Mouse (Mus musculus) megakaryocyte, embryonic 14.5 days (primary cell): ENCODE data around the gene Cfap298. TPM values are rescaled to one million over a fixed set of nuclear protein-coding genes. Genes with fewer than 3 reads are reported as not detected.
A peak's percentile ranks its signal among the peaks of the same experiment; 100 is the strongest.

Experiments
- H3K27me3 ChIP-seq: replicated peaks from 2 replicates; pipeline ENCODE3; 2012; ENCODE audit warnings: inconsistent platforms
- H3K36me3 ChIP-seq: replicated peaks from 2 replicates; pipeline ENCODE3; 2012; ENCODE audit warnings: low read length, inconsistent platforms, mixed read lengths
- H3K4me1 ChIP-seq: 2 replicates; pipeline ENCODE4 v1.6.1; 2012; ENCODE audit warnings: inconsistent platforms
- H3K4me3 ChIP-seq: replicated peaks from 2 replicates; pipeline ENCODE3; 2012; ENCODE audit warnings: moderate library complexity, mild to moderate bottlenecking, inconsistent platforms
- H3K9me3 ChIP-seq: 2 replicates; pipeline ENCODE4 v1.6.1; 2012; ENCODE audit warnings: inconsistent platforms
- FLI1 ChIP-seq: IDR thresholded peaks from 2 replicates; pipeline ENCODE4 v1.6.1; 2012; ENCODE audit warnings: low read length, inconsistent platforms, mixed read lengths
- GATA1 ChIP-seq: IDR thresholded peaks from 3 replicates; pipeline ENCODE4 v1.6.1; 2012; ENCODE audit warnings: mixed read lengths, low read length, inconsistent platforms, borderline replicate concordance
- polyA plus RNA-seq: library from polyadenylated mRNA; stranded (reverse); fragments of >175 nt; gene quantifications from 2 replicates; pipeline ENCODE4 v1.2.3, GENCODE M21; 2012; ENCODE audit warnings: low replicate concordance; ENCODE audit not compliant: insufficient read depth

Gene Cfap298
- polyA plus RNA-seq, 1 experiment = 33.7 TPM

DNA sequence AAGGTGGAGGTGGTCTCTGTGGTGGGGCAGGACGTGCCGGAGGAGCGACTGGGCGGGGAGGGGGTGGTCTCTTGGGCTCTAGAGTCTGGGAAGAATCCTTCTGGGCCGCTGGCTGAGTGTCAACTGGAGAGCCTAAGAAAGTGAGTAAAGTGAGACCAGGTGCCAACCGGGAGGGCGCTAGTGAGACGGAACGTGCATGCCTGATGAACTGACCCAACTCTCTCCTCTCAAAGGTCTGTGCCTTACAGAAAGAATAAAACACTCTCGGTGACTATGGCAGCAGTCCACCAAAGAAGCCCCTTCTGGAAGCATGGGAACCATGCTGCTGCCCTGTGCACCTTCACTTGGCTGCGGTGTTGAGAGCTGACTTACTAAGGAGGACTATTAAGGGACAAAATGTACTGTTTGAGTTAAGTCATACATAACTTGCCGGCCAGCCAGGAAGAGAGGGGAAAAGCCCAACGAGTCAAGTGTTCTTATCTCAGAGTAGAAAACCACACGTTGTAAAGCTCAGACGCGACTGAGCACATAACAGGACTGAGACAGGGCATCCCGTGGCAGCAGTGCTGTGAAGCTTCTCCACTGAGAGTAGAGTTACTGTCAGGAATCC lies 15.5 kb upstream of the Cfap298 start:
- no peak overlapping the region for H3K4me3 ChIP-seq
- H3K9me3 ChIP-seq = no peaks in the 10 kb centered on the region
- H3K4me1 ChIP-seq = peaks cover 13% of the 10 kb centered on the region
- peaks cover 79% of the 10 kb centered on the region for H3K36me3 ChIP-seq
- TF ChIP-seq GATA1 = no peak
- no peak for TF ChIP-seq FLI1
- H3K27me3 ChIP-seq = no peaks in the 10 kb centered on the region

DNA sequence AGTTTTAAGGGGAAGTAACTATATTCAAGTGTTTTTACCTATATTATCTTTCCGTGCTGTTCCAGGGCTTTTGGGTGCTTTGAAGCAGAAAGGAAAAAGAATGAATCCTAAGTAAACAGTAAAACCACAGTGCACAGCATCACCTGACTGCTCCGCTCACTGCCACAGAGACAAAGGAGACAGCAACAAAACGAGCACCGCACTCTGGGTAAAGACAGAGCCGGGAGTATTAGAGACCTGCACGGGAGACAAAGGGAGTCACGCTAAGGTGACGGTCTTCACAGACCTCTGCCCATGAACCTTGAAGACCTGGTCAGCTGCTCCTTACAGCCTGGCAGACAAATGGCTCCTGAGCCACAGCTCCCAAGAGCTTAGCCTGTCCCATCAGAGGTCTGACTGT lies 12.1 kb upstream of the Cfap298 start:
- Histone ChIP-seq H3K4me3 (no peak overlapping the region), H3K9me3 (no peaks in the 10 kb centered on the region), H3K4me1 (peaks cover 16% of the 10 kb centered on the region), H3K36me3 (peaks cover 83% of the 10 kb centered on the region), H3K27me3 (no peaks in the 10 kb centered on the region)
- TF ChIP-seq FLI1 (no peak), GATA1 (no peak)

DNA sequence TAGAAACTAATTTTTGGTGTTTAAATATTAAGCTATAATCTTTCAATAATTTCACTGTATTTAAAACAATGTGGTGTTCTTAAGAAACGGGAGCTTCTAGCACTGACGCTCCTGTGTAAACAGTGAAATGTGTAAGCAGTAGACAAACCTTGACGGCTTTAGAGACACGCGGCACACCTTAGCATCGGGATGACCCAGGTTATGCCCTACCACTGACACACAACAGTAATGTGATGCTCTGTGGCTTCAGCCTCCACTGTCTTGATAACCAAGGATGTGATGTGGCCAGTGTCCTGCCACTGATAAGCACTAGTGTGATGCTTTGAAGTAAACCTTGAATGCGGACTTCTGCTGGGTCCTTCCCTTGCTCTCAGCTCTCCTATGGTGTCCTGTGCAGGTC lies 6.3 kb upstream of the Cfap298 start:
- H3K36me3 ChIP-seq = peaks cover 74% of the 10 kb centered on the region
- no peaks in the 10 kb centered on the region for H3K27me3 ChIP-seq
- H3K4me3 ChIP-seq = no peak overlapping the region
- H3K4me1 ChIP-seq = 0 out of 2 replicates have a peak, but pooled peaks cover 3% of the 10 kb centered on the region
- no peaks in the 10 kb centered on the region for H3K9me3 ChIP-seq
- TF ChIP-seq GATA1 = no peak
- no peak for TF ChIP-seq FLI1

DNA sequence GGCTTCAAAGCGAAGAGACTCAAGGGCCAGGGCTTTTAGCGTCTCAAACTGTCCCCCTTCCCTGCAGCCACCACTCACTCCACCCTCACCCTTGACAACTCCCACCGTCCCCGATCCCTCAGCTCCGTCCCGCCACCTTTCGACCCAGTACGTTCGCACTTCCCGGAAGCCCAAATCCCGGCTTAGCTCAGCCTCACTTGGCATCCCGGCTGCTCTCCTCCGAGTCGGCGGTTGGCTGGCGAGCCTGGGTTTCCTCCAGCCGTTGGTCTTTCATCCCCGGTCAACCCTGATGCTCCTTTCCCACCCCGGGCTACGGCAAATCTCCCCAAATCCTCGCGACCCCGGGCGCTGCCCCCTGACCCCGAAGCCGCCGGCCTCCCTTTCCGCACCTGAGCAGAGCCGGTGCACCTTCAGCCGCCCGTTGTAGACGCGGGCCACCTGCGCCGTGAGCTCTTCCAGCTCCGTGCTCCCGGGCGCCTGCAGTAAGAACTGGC lies 674 bp downstream of the Cfap298 start:
- H3K36me3 ChIP-seq = peaks cover 42% of the 10 kb centered on the region
- H3K4me3 ChIP-seq = peak overlapping the region; percentile 97

DNA sequence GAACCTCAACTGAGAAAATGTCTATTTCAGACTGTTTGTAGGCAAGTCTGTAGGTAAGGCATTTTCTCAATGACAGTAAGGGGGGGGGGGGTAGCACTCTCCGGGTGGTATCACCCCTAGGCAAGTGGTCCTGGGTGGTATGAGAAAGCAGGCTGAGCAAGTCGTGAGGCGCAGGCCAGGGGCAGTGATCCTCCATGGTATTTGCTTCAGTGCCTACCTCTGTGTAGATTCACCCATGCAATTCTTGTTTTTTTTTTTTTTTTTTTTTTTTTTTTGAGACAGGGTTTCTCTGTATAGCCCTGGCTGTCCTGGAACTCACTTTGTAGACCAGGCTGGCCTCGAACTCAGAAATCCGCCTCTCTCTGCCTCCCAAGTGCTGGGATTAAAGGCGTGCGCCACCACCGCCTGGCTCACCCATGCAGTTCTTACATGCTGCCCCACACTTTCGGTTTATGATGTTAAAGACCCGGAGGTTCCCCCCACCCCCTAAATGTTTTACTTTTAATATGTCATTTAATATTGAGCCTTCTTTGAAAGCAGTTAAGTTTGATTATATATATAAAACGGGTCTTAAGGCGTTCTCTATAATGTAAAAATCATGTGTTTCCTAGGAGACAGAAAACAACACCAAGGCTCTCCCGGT lies 1.3 kb downstream of the Cfap298 start:
- Histone ChIP-seq H3K36me3 (peaks cover 46% of the 10 kb centered on the region), H3K4me1 (peaks cover 16% of the 10 kb centered on the region), H3K27me3 (no peaks in the 10 kb centered on the region), H3K4me3 (peak overlapping the region; percentile 97), H3K9me3 (no peaks in the 10 kb centered on the region)
- no peak for TF ChIP-seq FLI1
- TF ChIP-seq GATA1 = no peak

More for the DNA sequence above, 674 bp downstream of the Cfap298 start:
- Histone ChIP-seq H3K4me1 (peaks cover 16% of the 10 kb centered on the region), H3K9me3 (no peaks in the 10 kb centered on the region), H3K27me3 (no peaks in the 10 kb centered on the region)
- TF ChIP-seq GATA1 (no peak), FLI1 (no peak)

DNA sequence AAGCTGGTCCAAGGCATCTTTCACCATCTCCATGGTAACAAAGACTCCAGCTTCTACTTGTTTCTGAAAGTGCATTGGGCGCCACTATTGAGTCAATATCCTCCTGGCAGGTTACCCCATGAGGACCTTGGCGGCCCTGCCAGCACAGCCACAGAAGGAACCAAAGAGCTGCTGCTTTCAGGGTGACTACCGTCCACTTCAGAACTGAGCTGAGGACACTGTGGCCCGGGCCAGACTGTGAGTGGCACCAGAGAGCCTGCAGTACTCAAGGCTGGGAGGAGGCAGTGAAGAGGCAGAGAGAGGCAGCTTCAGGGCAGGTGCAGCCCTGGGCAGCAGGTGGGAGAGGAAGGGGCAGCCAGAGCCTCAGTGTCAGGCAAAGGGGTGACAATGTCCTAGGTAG lies 7.5 kb downstream of the Cfap298 start:
- H3K36me3 ChIP-seq = peaks cover 82% of the 10 kb centered on the region

DNA sequence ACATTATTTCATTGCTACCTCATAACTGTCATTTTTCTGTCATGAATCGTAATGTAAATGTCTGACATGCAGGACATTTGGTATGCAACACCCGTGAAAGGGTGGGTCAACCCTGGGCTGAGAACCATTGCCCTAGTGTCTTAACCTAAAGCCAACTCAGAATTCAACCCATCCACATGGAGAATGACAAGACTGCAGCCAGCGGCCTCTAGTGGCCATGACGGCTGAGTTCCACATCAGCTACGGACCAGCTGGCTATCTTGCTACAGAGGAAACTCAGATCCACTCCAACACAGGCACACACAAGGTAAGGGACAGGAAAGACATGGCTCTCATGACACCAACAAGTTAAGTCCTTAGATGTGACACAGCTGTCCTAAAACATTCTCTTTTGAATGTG lies 9.5 kb downstream of the Cfap298 start:
- no peak for TF ChIP-seq GATA1
- TF ChIP-seq FLI1 = no peak
- H3K27me3 ChIP-seq = peaks cover 2% of the 10 kb centered on the region
- peaks cover 75% of the 10 kb centered on the region for H3K36me3 ChIP-seq
- H3K9me3 ChIP-seq = peaks cover 4% of the 10 kb centered on the region
- peaks cover 5% of the 10 kb centered on the region; the same call in 1 of the 2 replicates for H3K4me1 ChIP-seq
- H3K4me3 ChIP-seq = no peak overlapping the region

More for the DNA sequence above, 7.5 kb downstream of the Cfap298 start:
- TF ChIP-seq FLI1 (no peak), GATA1 (no peak)
- peaks cover 5% of the 10 kb centered on the region; the same call in 1 of the 2 replicates for H3K4me1 ChIP-seq
- H3K27me3 ChIP-seq = no peaks in the 10 kb centered on the region
- no peak overlapping the region for H3K4me3 ChIP-seq
- H3K9me3 ChIP-seq = peaks cover 2% of the 10 kb centered on the region

DNA sequence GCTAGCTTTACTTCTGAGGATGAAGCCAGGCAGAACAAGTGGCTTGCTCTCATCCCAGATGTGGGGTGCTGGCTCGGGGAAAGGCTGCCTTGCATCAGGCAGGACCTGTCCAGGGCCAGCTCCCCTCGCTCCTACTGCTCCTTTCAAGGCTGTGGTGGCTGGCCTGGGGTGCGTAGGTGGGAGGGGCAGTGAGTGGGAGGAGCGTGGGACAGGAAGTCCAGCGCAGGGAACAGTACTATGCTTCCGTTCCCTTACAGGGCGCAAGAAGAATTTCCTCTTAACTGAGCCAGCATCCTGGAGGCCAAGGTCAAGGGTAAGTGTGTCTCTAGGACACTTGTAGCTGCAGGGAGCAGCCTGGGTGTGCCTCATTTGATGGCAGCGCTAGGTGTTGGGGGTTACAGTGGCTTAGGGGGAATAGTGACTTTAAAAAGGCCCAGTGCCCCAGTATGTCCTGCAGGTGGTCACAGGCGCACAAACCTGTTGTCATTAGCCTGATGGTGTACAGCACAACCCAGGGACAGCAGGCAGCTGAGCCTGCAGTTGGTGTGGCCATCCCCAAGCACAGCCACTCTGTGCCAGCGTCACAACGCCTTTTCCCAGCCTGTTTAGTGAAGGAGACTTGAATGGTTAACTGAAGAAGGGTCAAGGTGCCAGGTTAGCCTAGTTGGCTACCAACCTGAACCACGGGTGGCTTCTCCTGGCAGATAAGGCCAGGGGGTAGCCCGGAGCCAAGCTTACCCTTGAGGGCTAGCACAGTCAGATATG lies 10.1 kb downstream of the Cfap298 start:
- Histone ChIP-seq H3K9me3 (peaks cover 4% of the 10 kb centered on the region), H3K36me3 (peaks cover 69% of the 10 kb centered on the region), H3K4me1 (peaks cover 5% of the 10 kb centered on the region; the same call in 1 of the 2 replicates), H3K4me3 (no peak overlapping the region), H3K27me3 (peaks cover 2% of the 10 kb centered on the region)
- TF ChIP-seq GATA1 = no peak
- no peak for TF ChIP-seq FLI1

DNA sequence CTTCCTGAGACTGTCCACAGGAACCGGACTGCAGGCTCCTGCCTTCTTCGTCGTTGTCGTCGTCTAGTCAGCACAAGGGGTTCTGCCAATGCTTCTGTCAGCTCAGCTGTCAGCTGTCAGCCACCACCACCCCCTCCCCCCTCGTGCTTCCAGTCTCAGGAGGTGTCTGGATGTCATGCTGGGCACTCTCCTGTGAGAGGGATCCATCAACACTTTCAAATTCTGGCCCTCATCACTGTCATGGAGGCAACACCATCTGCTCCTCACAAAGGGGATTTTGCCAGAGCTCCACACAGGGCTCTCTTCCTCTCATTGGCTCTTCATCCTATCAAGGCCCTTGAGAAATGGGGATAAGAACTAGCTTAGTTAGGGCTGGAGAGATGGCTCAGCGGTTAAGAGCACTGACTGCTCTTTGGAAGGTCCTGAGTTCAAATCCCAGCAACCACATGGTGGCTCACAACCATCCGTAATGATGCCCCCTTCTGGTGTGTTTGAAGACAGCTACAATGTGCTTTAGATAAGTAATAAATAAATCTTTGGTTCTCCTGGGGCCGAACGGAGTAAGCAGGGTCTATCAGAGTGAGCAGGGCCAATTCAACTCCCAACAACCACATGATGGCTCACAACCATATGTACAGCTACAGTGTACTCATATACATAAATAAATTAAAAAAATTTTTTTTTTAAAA lies 13.3 kb downstream of the Cfap298 start:
- Histone ChIP-seq H3K4me3 (no peak overlapping the region), H3K36me3 (peaks cover 37% of the 10 kb centered on the region), H3K9me3 (peaks cover 10% of the 10 kb centered on the region), H3K4me1 (peaks cover 12% of the 10 kb centered on the region), H3K27me3 (peaks cover 22% of the 10 kb centered on the region)
- TF ChIP-seq GATA1 = no peak
- no peak for TF ChIP-seq FLI1
